Mouse (Mus musculus) midbrain, embryonic 16.5 days (tissue): Measurements from ENCODE around the gene Tns4. TPM values are rescaled to one million over a fixed set of nuclear protein-coding genes. Genes with fewer than 3 reads are reported as not detected.

Experiments used
- ATAC-seq: fragments of 200-750 bp; cut with Nextera tagmentation; 2 replicates; pipeline ENCODE4 v1.8.0; 2017; ENCODE audit warnings: moderate TSS enrichment
- H3K27ac ChIP-seq: fragments of 300-500 bp; sonication (generic); 2 replicates; pipeline ENCODE4 v1.5.1; 2014; ENCODE audit warnings: mild to moderate bottlenecking, low read length, mixed read lengths
- H3K27me3 ChIP-seq: fragments of 300-500 bp; sonication (generic); 2 replicates; pipeline ENCODE4 v1.6.1; 2014; ENCODE audit warnings: low read depth, low read length, mixed read lengths; ENCODE audit not compliant: control insufficient read depth, insufficient read depth
- H3K36me3 ChIP-seq: fragments of 300-500 bp; sonication (generic); 2 replicates; pipeline ENCODE4 v1.6.1; 2014; ENCODE audit warnings: mild to moderate bottlenecking, low read length, moderate library complexity, mixed read lengths; ENCODE audit not compliant: control insufficient read depth, insufficient read depth
- H3K4me1 ChIP-seq: fragments of 300-500 bp; sonication (generic); 2 replicates; pipeline ENCODE4 v1.6.1; 2014; ENCODE audit warnings: mild to moderate bottlenecking, low read length, mixed read lengths; ENCODE audit not compliant: control insufficient read depth, insufficient read depth
- H3K4me2 ChIP-seq: fragments of 300-500 bp; sonication (generic); 2 replicates; pipeline ENCODE4 v1.6.1; 2014; ENCODE audit warnings: mild to moderate bottlenecking, low read length, mixed read lengths
- H3K4me3 ChIP-seq: fragments of 300-500 bp; sonication (generic); 2 replicates; pipeline ENCODE4 v1.5.1; 2014; ENCODE audit warnings: low read depth, mild to moderate bottlenecking, low read length, moderate library complexity, mixed read lengths
- H3K9ac ChIP-seq: fragments of 300-500 bp; sonication (generic); 2 replicates; pipeline ENCODE4 v1.6.1; 2014; ENCODE audit warnings: low read depth, low read length, mixed read lengths
- H3K9me3 ChIP-seq: fragments of 300-500 bp; sonication (generic); replicated peaks from 2 replicates; pipeline ENCODE4 v1.6.1; 2014; ENCODE audit warnings: mild to moderate bottlenecking, low read length, mixed read lengths; ENCODE audit not compliant: control insufficient read depth, poor library complexity, severe bottlenecking
- WGBS: fragments of 180-500 bp; shearing (Covaris S2); extraction: QIAGEN DNeasy Blood & Tissue Kit; methylation state at CpG from one replicate; pipeline ENCODE4 v1.1.7; 2014; 5-methylcytosine and 5-hydroxymethylcytosine counted together
- polyA plus RNA-seq: library from polyadenylated mRNA; unstranded; fragments of >200 nt; fragmentation: Nextera tagmentation; extraction: Ambion mirVana; gene quantifications from 2 replicates; pipeline ENCODE4 v1.2.1, GENCODE M21; 2015

Gene Tns4
- polyA plus RNA-seq, 1 experiment from 2014 or later: 0.09 TPM

- ATAC-seq: no peak
- peak overlapping the region; percentile 63; the same call in 1 of the 2 replicates for H3K4me3 ChIP-seq
Measured at GRCm38 (mm10) chr11:99023094-99023493, 66.0 kb downstream of the Tns4 start.

GRCm38 (mm10) chr11:99022384-99022933 lies 66.6 kb downstream of the Tns4 start:
- H3K4me3 ChIP-seq: no peak overlapping the region
- H3K36me3 ChIP-seq: no peaks in the 10 kb centered on the region
- ATAC-seq: no peak
- WGBS: 77% methylated on average over 5 of the region's 5 CpGs
- no peak overlapping the region for H3K9ac ChIP-seq
- H3K27ac ChIP-seq: no peak overlapping the region
- H3K9me3 ChIP-seq: no peaks in the 10 kb centered on the region
- no peak overlapping the region for H3K4me2 ChIP-seq
- H3K27me3 ChIP-seq: no peaks in the 10 kb centered on the region
- H3K4me1 ChIP-seq: peaks cover 6% of the 10 kb centered on the region

More at GRCm38 (mm10) chr11:99023094-99023493, 66.0 kb downstream of the Tns4 start:
- Histone ChIP-seq H3K9me3 (no peaks in the 10 kb centered on the region), H3K4me1 (peaks cover 6% of the 10 kb centered on the region), H3K27ac (no peak overlapping the region), H3K36me3 (no peaks in the 10 kb centered on the region), H3K4me2 (peak overlapping the region; percentile 93; the same call in 1 of the 2 replicates), H3K27me3 (no peaks in the 10 kb centered on the region), H3K9ac (no peak overlapping the region)
- 8% methylated on average over 4 of the region's 4 CpGs for WGBS

DNA sequence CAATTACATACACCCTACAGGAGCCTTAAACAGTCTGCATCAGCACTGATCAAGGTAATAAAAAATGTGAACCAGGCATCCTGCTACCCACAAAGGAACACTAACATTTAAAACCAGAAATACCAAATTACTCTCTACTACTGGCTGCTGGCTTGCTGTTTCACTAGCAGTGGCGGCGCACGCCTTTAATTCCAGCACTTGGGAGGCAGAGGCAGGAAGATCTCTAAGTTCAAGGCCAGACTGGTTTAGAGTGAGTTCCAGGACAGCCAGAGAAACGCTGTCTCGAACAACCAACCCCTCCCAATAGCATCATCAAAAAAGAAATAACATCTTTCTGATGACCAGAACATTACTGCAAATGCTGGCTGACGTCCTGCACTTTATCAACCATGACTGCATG lies 69.3 kb downstream of the Tns4 start:
- Histone ChIP-seq H3K36me3 (no peaks in the 10 kb centered on the region), H3K4me2 (no peak overlapping the region)

More for the DNA sequence above, 69.3 kb downstream of the Tns4 start:
- Histone ChIP-seq H3K4me3 (no peak overlapping the region), H3K27me3 (no peaks in the 10 kb centered on the region), H3K4me1 (peaks cover 6% of the 10 kb centered on the region), H3K9ac (no peak overlapping the region), H3K9me3 (no peaks in the 10 kb centered on the region), H3K27ac (no peak overlapping the region)
- 97% methylated on average over 6 of the region's 6 CpGs for WGBS
- no peak for ATAC-seq

Other genes starting within 250 kb of the Tns4 start
- 4.5 and 4.7 TPM in 2 replicates for gene Wipf2, start 225.7 kb downstream of the Tns4 start, polyA plus RNA-seq
- gene Cdc6, start 181.5 kb downstream of the Tns4 start, polyA plus RNA-seq: 2.4 TPM in 2 replicates
- gene Rara, start 161.5 kb downstream of the Tns4 start, polyA plus RNA-seq: 9.5 and 9.6 TPM in 2 replicates
- gene Gjd3, start 106.3 kb downstream of the Tns4 start, polyA plus RNA-seq: 1.0 and 1.9 TPM in 2 replicates
- gene Top2a, start 65.1 kb downstream of the Tns4 start, polyA plus RNA-seq: 20.4 and 29.1 TPM in 2 replicates
- gene Igfbp4, start 48.1 kb downstream of the Tns4 start, polyA plus RNA-seq: 117 and 119 TPM in 2 replicates
- gene Ccr7, start 65.8 kb upstream of the Tns4 start, polyA plus RNA-seq: 0.15 TPM in 1 of 2 replicates, not detected in the other
- 270 and 326 TPM in 2 replicates for gene Smarce1, start 141.7 kb upstream of the Tns4 start, polyA plus RNA-seq
- 8.2 and 11.3 TPM in 2 replicates for gene Krt222, start 154.8 kb upstream of the Tns4 start, polyA plus RNA-seq
- not detected in 2 replicates for gene Krt24, start 196.0 kb upstream of the Tns4 start, polyA plus RNA-seq
- 0.14 and 0.29 TPM in 2 replicates for gene Krt25, start 233.6 kb upstream of the Tns4 start, polyA plus RNA-seq
- 0.19 TPM in 2 replicates for gene Krt26, start 248.7 kb upstream of the Tns4 start, polyA plus RNA-seq